Mouse (Mus musculus) inflammation-experienced regulatory T-cells, adult 6 months (primary cell): ENCODE results near the gene AC170998.1. TPM values are rescaled to one million over a fixed set of nuclear protein-coding genes. Genes with fewer than 3 reads are reported as not detected.
"Not testable (repeated sequence)": the region's sequence is repeated elsewhere in the genome, so short reads cannot be mapped to it uniquely, and the experiment has no call there.

Source experiments
- ATAC-seq: one replicate; pipeline ENCODE4 v1.8.0; 2017
- polyA plus RNA-seq, 3 experiments: library from polyadenylated mRNA; unstranded; fragments of 100-300 nt; shearing (Covaris generic); gene quantifications; one replicate each; pipeline ENCODE4 v1.2.1; 2017

Gene AC170998.1
- polyA plus RNA-seq, 3 experiments from 2014 or later: 6.0 to 13.5 (median 11.2) TPM

GRCm38 (mm10) chr17:28707136-28707627 is 18.7 kb upstream of the AC170998.1 start:
- no peak for ATAC-seq

- ATAC-seq: no peak
Observed at GRCm38 (mm10) chr17:28707816-28708215, 18.1 kb upstream of the AC170998.1 start.

DNA sequence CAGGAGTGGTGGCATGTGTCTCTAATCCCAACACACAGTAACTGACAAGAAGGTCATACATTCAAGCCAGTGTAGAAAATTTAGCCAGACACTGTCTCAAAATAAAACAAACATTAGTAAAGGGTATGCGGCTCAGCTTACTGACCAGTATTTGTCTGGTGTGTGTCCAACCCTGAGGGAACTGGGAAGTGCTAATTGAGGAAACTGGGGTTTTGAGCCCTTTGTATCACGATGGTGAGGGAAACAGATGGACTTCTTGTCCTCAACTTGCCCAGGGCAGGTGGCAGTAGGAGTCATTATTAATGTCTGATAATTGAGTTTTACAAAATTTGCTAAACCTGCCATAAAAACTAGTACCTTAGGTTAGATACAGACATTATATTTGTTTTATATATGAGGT is 16.9 kb upstream of the AC170998.1 start:
- ATAC-seq: no peak

DNA sequence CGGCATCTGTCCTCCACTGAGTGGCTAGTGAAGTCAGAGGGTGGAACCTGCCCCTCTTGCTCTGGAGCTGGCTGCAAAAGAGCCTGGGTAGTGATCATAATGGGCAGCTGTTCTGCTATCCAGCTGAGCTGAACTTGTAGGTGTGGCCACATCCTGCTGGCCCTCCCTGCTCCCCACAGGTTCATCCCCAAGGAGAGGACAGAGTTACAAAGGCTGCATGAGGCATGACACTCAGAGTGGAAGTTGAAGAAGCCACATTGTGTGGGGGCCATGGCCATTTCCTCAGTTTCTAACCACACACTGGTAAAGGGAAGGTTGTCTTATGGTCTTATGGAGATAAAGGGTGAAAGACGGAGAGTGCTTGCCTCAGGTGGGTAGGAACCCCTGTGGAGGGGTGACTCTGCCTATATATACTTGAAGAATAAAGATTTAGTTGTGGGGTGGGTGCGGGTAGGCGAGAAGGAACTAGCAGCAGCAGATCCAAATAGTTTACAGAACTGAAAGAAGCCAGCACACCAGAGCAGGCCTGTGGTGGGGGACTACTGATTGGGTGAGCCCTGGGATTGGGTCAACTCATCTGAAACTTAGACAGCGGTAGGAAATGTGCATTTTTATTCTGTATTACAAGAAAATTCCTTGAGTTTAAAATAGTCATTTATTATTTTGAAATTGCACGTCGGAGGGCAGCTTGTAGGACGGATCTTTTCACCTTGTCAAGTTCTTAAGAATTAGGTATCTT is 16.2 kb upstream of the AC170998.1 start:
- no peak for ATAC-seq

GRCm38 (mm10) chr17:28710291-28710688 is 15.6 kb upstream of the AC170998.1 start:
- ATAC-seq: no peak

DNA sequence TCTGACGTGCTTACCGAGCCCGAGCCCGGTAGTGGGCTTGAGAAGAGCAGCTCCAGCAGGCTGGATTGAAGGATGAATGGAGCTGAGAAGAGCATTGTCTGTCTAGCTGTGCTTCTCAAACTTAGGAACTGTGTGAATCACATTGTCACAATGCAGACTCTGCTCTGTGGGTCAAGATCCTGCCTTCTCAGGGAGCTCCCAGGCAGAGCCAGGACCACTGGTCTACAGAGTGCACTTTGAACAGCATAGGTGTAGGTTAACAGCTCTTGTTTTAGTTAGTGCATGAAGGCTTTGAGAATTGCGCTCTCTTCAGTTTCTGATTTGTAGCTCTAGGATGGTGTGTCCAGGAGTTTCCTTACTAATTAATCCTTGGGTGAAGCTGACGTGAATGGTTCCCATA is 14.6 kb upstream of the AC170998.1 start:
- no peak for ATAC-seq

DNA sequence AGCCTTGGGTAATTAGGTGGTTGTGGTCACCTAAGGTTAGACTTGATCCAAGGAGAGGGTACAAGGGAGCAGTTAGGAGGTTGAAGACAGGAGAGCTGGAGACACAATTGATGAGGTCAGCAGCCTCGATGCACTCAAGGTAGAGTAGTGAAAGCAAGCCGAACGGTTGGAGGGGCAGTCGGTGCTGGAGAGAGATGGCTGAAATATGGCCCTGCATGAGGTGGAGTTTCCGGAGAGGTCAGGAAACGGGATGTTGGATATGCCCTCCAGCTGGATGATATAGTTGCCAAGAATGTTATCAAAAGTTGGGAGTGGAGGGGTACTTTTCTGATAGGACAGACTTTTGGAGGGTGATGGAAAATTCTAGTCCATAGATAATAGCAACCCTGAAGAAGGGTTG is 13.6 kb upstream of the AC170998.1 start:
- ATAC-seq: no peak

DNA sequence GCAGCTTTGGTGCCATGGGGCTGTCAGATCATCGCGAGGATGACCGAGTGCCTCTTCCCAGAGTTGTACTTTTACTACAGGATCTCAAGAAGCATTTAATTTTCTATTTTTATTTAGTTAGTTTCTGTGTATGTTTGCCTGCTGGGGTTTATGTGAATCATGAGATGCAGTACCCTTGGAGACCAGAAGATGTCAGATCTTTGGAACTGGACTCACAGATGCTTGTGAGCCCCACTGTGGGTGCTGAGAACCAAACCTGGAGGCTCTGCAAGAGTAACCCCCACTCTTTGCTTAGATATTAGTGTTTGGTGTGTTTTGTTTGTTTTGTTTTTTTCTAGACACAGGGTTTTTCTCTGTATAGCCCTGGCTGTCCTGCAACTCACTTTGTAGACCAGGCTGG is 11.9 kb upstream of the AC170998.1 start:
- no peak for ATAC-seq

DNA sequence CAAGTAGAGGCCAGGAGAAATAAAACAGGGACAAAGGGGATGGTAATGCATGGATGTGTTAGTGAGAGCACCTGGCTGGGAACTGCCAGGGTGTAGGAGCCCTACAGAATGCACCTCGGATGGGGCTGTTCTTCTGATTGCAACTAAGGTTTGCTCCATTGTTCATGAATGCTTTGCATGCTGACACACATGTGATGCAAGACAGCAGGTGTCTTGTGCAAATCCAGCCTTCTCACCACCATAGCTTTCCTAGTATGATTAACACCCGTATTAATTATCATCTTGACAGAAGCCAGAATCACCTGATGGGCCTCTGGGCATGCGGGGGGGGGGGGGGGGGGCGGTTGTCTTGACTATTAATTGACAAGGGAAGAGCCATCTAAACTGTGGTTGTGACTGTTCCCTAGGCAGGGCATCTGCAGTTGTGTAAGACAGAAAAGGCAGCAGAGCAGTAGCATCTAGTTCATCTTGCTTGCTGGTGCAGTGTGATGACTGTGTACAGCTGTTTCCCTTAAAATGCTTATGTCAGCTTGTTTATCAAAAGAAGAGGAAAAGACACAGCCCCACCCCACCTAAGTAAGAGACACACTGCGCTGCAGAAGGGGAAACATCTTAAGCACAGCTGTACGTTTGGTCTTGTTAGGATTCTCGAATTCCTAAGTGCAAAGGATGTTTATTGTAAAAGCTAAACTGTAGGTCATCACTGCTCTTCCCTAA is 9.9 kb upstream of the AC170998.1 start:
- no peak for ATAC-seq

GRCm38 (mm10) chr17:28717535-28717934 is 8.3 kb upstream of the AC170998.1 start:
- ATAC-seq: no peak

DNA sequence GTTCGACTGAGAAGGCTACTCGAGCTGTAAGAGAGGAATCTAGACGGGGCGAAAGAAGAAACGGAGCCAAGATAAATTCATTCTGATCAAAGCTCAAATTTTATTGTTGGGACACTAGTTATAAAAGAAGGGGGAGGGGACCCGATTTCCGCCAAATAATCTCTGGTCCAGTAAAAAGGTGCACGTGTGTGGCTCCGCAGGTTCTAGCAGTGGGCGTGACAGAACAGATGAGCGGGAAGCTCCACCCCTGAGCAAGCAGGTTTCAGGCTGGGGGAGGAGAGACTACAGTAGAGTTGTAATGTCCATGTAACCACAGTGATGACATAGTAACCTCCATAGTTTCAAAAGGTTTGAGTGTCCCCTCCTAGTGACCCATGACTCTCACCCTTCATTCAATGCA is 1.6 kb downstream of the AC170998.1 start:
- ATAC-seq: not testable (repeated sequence)

DNA sequence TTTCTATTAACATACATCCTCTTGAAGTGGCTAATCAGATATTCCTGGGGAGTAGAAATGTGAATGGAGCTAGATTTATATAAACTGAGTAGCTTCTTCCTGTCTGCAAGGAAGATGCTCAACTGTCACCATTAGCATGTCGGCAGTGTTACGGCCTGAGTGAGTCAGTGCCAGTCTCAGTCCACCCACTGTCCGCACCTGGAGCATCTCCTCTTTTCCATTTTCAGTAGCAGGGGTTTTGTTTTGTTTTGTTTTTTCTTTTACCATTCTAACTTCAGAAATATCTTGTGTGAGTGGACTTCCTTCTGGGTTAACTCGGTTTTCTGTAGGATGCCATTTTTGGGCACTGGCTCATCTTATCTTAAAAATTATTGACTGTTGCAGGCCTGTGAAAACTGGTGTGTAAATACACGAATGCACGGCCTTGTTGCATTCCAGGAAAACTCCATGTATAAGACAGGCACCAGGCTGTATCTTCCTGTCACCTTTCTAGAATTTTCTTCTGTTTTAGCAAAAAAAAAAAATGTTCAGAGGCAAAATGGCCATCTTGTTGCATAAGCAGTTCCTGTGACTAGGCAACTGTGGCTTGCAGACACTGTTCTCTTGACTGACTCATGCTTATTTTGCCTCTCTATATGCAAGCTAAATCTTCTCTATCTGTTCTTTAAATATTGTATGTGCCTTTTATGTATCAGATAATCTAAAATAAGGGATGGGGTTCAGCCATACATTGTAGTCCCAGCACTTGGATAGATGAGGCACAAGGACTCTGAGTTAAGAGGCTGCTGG is 9.6 kb downstream of the AC170998.1 start:
- ATAC-seq: no peak

- no peak for ATAC-seq
Observed at GRCm38 (mm10) chr17:28736486-28736885, 10.6 kb downstream of the AC170998.1 start.

- no peak for ATAC-seq
Observed at GRCm38 (mm10) chr17:28737973-28738372, 12.1 kb downstream of the AC170998.1 start.

- ATAC-seq: no peak
Observed at GRCm38 (mm10) chr17:28739244-28739643, 13.4 kb downstream of the AC170998.1 start.

GRCm38 (mm10) chr17:28743145-28743866 is 17.4 kb downstream of the AC170998.1 start:
- ATAC-seq: no peak

GRCm38 (mm10) chr17:28743916-28744315 is 18.0 kb downstream of the AC170998.1 start:
- ATAC-seq: no peak

- no peak for ATAC-seq
Observed at GRCm38 (mm10) chr17:28745773-28746172, 19.9 kb downstream of the AC170998.1 start.

- no peak for ATAC-seq
Observed at GRCm38 (mm10) chr17:28748001-28748400, 22.1 kb downstream of the AC170998.1 start.

DNA sequence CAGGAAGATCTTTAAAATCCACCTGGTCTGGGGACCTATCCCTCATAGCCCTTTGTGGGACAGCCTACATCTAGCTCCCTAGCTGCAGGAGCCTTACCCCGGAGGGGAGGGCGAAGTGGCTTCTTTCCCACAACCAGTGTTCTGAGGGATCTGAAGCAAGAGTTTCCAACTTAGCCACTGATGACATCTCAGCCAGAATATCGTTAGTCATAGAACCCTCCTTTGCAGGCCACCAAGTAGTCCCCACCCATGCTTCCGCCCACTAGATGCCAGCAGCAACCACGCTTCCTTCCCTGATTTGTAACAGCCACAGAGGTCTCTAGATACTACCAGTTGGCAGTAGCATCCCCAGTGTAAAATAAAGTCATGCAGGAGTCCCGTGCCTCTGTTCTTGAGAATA is 24.7 kb downstream of the AC170998.1 start:
- no peak for ATAC-seq

DNA sequence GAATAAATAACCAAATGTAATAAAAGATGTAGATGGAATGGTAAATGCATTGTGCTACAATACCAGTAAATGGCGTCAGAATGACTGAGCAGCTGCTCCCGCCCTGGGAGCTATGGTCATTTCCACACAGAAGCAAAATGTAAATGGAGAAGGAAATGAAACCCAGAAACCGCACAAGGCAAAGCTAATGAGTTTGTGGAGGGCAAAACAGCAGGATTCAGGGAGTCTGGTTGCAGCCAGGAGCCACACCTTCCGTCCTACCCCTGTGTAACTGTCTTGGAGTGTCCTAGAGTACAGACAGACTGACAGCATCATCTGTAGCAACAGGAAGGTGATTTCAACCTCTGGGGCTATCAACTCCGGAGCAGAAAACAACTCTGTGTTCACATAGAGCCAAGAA is 30.6 kb downstream of the AC170998.1 start:
- no peak for ATAC-seq

GRCm38 (mm10) chr17:28757470-28757869 is 31.6 kb downstream of the AC170998.1 start:
- no peak for ATAC-seq
